Mouse (Mus musculus) right cerebral cortex, postnatal 4 days (tissue): Measurements from ENCODE around the gene Ppp1cb.
A peak's percentile ranks its signal among the peaks of the same experiment; 100 is the strongest.

Experiments
- DNase-seq: peaks from one replicate; pipeline ENCODE4 v3.0.0-alpha.2; 2022

Ppp1cb gene

GRCm38 (mm10) chr5:32445287-32445921 is 13.2 kb upstream of the Ppp1cb start:
- no peak for DNase-seq

- no peak for DNase-seq
These were observed 12.2 kb upstream of the Ppp1cb start for GRCm38 (mm10) chr5:32446394-32446793.

GRCm38 (mm10) chr5:32446810-32447209 is 11.8 kb upstream of the Ppp1cb start:
- no peak for DNase-seq

- DNase-seq = no peak
These were observed 723 bp downstream of the Ppp1cb start for GRCm38 (mm10) chr5:32459251-32459881.

- DNase-seq = peak; percentile 26
These were observed 1.5 kb downstream of the Ppp1cb start for GRCm38 (mm10) chr5:32459882-32460751.

- no peak for DNase-seq
These were observed 2.3 kb downstream of the Ppp1cb start for GRCm38 (mm10) chr5:32460973-32461372.

- DNase-seq = no peak
These were observed 13.8 kb downstream of the Ppp1cb start for GRCm38 (mm10) chr5:32472332-32473028.

GRCm38 (mm10) chr5:32473029-32473352 is 14.3 kb downstream of the Ppp1cb start:
- DNase-seq = no peak

- DNase-seq = no peak
These were observed 17.9 kb downstream of the Ppp1cb start for GRCm38 (mm10) chr5:32476501-32476900.

- no peak for DNase-seq
These were observed 20.3 kb downstream of the Ppp1cb start for GRCm38 (mm10) chr5:32478972-32479371.

- DNase-seq = no peak
These were observed 26.8 kb downstream of the Ppp1cb start for GRCm38 (mm10) chr5:32485430-32485829.

- DNase-seq = no peak
These were observed 29.4 kb downstream of the Ppp1cb start for GRCm38 (mm10) chr5:32488044-32488443.

GRCm38 (mm10) chr5:32494084-32494700 is 35.5 kb downstream of the Ppp1cb start:
- DNase-seq = no peak

- no peak for DNase-seq
These were observed 50.1 kb downstream of the Ppp1cb start for GRCm38 (mm10) chr5:32508766-32509165.

GRCm38 (mm10) chr5:32520381-32520780 is 61.7 kb downstream of the Ppp1cb start:
- DNase-seq = peak; percentile 11

- no peak for DNase-seq
These were observed 90.8 kb downstream of the Ppp1cb start for GRCm38 (mm10) chr5:32549449-32549848.

GRCm38 (mm10) chr5:32564697-32565096 is 106.1 kb downstream of the Ppp1cb start:
- no peak for DNase-seq
